Mouse (Mus musculus): ENCODE measurements around the gene Nog. TPM values are rescaled to one million over a fixed set of nuclear protein-coding genes. Genes with fewer than 3 reads are reported as not detected.

Gene Nog
- polyA plus RNA-seq, 1 experiment from 2014 or later, result 1.0 TPM

- Histone ChIP-seq H3K36me3 (ENCODE audit: control insufficient read depth, insufficient read depth, low read length) (no peaks in the 10 kb centered on the region), H3K27ac (ENCODE audit: low read length) (no peak overlapping the region), H3K9me3 (ENCODE audit: control insufficient read depth, low read length) (no peaks in the 10 kb centered on the region), H3K4me3 (ENCODE audit: low read length) (no peak overlapping the region), H3K4me2 (ENCODE audit: low read depth, low read length) (no peak overlapping the region), H3K9ac (ENCODE audit: low read length) (no peak overlapping the region), H3K4me1 (replicated peaks; ENCODE audit: control insufficient read depth, insufficient read depth, low read length) (peaks cover 14% of the 10 kb centered on the region), H3K27me3 (ENCODE audit: control insufficient read depth, insufficient read depth, low read depth, low read length) (no peaks in the 10 kb centered on the region)
- no peak for ATAC-seq (ENCODE audit: low read depth)
- 52% methylated on average over 5 of the region's 5 CpGs for WGBS
These were observed 12.2 kb upstream of the Nog start for GRCm38 (mm10) chr11:89314374-89314773.

DNA sequence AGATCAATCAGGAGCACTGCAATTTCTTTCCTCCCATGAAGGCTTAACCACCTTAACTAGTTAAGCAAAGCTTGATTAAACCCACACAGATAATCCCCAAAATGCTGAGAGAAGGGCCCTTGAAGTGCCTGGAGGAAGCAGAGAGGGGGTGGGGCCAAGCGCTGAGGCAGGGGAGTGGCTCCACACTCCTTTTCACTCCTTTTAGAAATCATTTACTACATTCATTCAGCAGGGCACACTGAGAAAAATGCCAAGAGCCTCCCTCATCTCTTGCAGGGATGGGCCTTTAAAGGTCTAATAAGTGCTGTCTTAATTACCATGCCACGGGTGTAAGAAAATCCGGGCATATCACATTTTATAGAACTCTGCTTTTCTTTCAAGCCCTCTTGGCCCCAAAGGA lies 10.2 kb upstream of the Nog start:
- H3K4me2 ChIP-seq (ENCODE audit: low read depth, low read length), result no peak overlapping the region
- no peaks in the 10 kb centered on the region for H3K27me3 ChIP-seq (ENCODE audit: control insufficient read depth, insufficient read depth, low read depth, low read length)
- H3K9me3 ChIP-seq (ENCODE audit: control insufficient read depth, low read length), result no peaks in the 10 kb centered on the region
- 5% methylated on average over 3 of the region's 3 CpGs for WGBS
- H3K4me3 ChIP-seq (ENCODE audit: low read length), result no peak overlapping the region
- ATAC-seq (ENCODE audit: low read depth), result peak; percentile 49; the same call in 1 of the 2 replicates
- no peak overlapping the region; the same call in 1 of the 2 replicates for H3K9ac ChIP-seq (ENCODE audit: low read length)
- peaks cover 10% of the 10 kb centered on the region for H3K4me1 ChIP-seq (replicated peaks; ENCODE audit: control insufficient read depth, insufficient read depth, low read length)
- H3K36me3 ChIP-seq (ENCODE audit: control insufficient read depth, insufficient read depth, low read length), result no peaks in the 10 kb centered on the region
- no peak overlapping the region for H3K27ac ChIP-seq (ENCODE audit: low read length)

- 69% methylated on average over 11 of the region's 11 CpGs for WGBS
- Histone ChIP-seq H3K27me3 (ENCODE audit: control insufficient read depth, insufficient read depth, low read depth, low read length) (no peaks in the 10 kb centered on the region), H3K27ac (ENCODE audit: low read length) (no peak overlapping the region), H3K4me3 (ENCODE audit: low read length) (no peak overlapping the region), H3K36me3 (ENCODE audit: control insufficient read depth, insufficient read depth, low read length) (no peaks in the 10 kb centered on the region), H3K4me2 (ENCODE audit: low read depth, low read length) (no peak overlapping the region), H3K9me3 (ENCODE audit: control insufficient read depth, low read length) (peaks cover 3% of the 10 kb centered on the region; the same call in 1 of the 2 replicates), H3K9ac (ENCODE audit: low read length) (no peak overlapping the region), H3K4me1 (replicated peaks; ENCODE audit: control insufficient read depth, insufficient read depth, low read length) (peaks cover 10% of the 10 kb centered on the region)
- no peak for ATAC-seq (ENCODE audit: low read depth)
These were observed 8.1 kb upstream of the Nog start for GRCm38 (mm10) chr11:89310217-89310616.

DNA sequence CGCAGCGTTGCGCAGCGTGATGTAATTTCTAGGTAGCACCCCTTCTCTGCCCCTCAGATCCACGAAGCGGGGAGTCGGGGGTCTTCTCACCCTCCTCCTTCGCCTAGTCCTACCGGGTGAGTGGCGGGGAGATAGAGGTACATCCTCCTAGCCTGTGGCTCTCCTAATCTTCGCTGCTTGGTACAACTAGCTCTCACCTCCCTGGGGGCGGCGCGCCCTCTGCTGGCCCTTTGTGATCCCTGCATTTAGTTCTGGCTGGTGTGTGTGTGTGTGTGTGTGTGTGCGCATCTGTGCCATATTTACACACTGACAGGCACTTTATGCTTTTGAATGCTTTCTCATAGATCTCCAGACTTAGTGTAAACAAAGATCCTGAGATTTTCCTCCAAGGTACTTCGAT lies 1.3 kb upstream of the Nog start:
- no peak overlapping the region; the same call in 1 of the 2 replicates for H3K9ac ChIP-seq (ENCODE audit: low read length)

DNA sequence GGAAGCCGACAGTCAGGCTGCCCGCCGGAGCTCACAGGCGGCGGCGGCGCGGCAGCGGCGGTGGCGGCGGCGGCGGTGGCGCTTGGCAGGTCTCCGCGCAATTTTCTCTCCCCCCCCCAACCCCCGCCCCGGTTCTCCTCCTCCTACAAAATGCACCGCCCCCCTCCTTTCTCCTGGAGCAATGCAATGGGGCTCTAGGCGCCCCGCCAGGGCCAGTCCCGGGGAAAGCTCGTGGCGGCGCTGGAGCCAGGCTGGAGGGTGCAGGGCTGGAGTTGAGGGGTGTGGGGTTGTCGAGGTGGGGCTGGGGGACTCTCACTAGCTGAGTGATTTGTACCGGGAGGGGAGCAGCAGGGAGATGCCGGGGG lies 666 bp upstream of the Nog start:
- ATAC-seq (ENCODE audit: low read depth), result peak; percentile 64
- peak overlapping the region; percentile 68 for H3K4me3 ChIP-seq (ENCODE audit: low read length)
- H3K36me3 ChIP-seq (ENCODE audit: control insufficient read depth, insufficient read depth, low read length), result no peaks in the 10 kb centered on the region
- peaks cover 17% of the 10 kb centered on the region for H3K27me3 ChIP-seq (ENCODE audit: control insufficient read depth, insufficient read depth, low read depth, low read length)
- H3K9me3 ChIP-seq (ENCODE audit: control insufficient read depth, low read length), result peaks cover 3% of the 10 kb centered on the region; the same call in 1 of the 2 replicates
- H3K27ac ChIP-seq (ENCODE audit: low read length), result peak overlapping the region; percentile 71
- 0% methylated on average over 13 of the region's 29 CpGs for WGBS
- peak overlapping the region; percentile 68 for H3K9ac ChIP-seq (ENCODE audit: low read length)
- H3K4me2 ChIP-seq (ENCODE audit: low read depth, low read length), result peak overlapping the region; percentile 97
- peaks cover 25% of the 10 kb centered on the region for H3K4me1 ChIP-seq (replicated peaks; ENCODE audit: control insufficient read depth, insufficient read depth, low read length)

More for the DNA sequence above, 1.3 kb upstream of the Nog start:
- Histone ChIP-seq H3K9me3 (ENCODE audit: control insufficient read depth, low read length) (peaks cover 3% of the 10 kb centered on the region; the same call in 1 of the 2 replicates), H3K4me1 (replicated peaks; ENCODE audit: control insufficient read depth, insufficient read depth, low read length) (peaks cover 22% of the 10 kb centered on the region), H3K4me2 (ENCODE audit: low read depth, low read length) (peak overlapping the region; percentile 97), H3K27me3 (ENCODE audit: control insufficient read depth, insufficient read depth, low read depth, low read length) (peaks cover 17% of the 10 kb centered on the region), H3K4me3 (ENCODE audit: low read length) (peak overlapping the region; percentile 68), H3K36me3 (ENCODE audit: control insufficient read depth, insufficient read depth, low read length) (no peaks in the 10 kb centered on the region), H3K27ac (ENCODE audit: low read length) (no peak overlapping the region)
- WGBS, result 1% methylated on average over 16 of the region's 16 CpGs
- peak; percentile 67 for ATAC-seq (ENCODE audit: low read depth)

GRCm38 (mm10) chr11:89301331-89302055 lies 639 bp downstream of the Nog start:
- Histone ChIP-seq H3K4me3 (ENCODE audit: low read length) (peak overlapping the region; percentile 68), H3K36me3 (ENCODE audit: control insufficient read depth, insufficient read depth, low read length) (no peaks in the 10 kb centered on the region), H3K27ac (ENCODE audit: low read length) (peak overlapping the region; percentile 71), H3K9me3 (ENCODE audit: control insufficient read depth, low read length) (peaks cover 2% of the 10 kb centered on the region; the same call in 1 of the 2 replicates), H3K9ac (ENCODE audit: low read length) (peak overlapping the region; percentile 68), H3K27me3 (ENCODE audit: control insufficient read depth, insufficient read depth, low read depth, low read length) (peaks cover 17% of the 10 kb centered on the region), H3K4me2 (ENCODE audit: low read depth, low read length) (peak overlapping the region; percentile 97), H3K4me1 (replicated peaks; ENCODE audit: control insufficient read depth, insufficient read depth, low read length) (peaks cover 29% of the 10 kb centered on the region)
- WGBS, result 1% methylated on average over 51 of the region's 53 CpGs
- no peak for ATAC-seq (ENCODE audit: low read depth)

- Histone ChIP-seq H3K9ac (ENCODE audit: low read length) (no peak overlapping the region), H3K27ac (ENCODE audit: low read length) (no peak overlapping the region)
These were observed 2.1 kb downstream of the Nog start for GRCm38 (mm10) chr11:89299784-89300775.

DNA sequence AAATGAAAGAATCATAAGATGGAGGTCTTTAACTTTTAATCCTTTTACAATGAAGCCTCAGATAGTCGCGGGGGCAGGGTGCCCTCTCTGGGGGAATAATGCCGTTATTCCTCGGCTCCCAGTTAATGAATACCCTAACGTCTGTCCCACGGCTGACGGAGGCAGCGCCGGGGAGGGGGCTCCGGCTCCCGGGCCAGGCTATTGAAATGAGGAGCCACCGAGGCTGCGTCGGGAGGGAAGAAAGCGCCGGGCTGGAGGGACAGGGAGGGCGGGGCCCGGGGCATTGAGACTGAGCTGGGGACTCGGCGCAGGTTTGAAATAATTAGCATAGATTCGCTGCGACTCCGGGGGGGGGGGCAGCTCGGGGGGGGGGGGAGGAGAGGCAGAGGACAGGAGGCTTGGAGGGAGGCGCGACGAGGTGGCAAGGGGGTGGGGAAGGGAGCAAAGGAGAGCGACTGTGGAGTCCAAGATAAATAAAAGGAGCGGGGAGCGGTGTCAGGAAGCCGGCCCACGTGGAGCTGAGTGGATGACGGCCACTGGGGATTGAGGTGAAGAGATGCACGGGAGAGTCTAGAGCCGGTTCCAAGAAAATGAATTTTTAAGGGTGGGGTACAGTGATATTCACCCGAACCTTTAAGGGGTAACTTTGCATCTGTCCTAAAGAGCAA lies 2.9 kb downstream of the Nog start:
- no peak for ATAC-seq (ENCODE audit: low read depth)
- peaks cover 29% of the 10 kb centered on the region for H3K4me1 ChIP-seq (replicated peaks; ENCODE audit: control insufficient read depth, insufficient read depth, low read length)
- peak overlapping the region; percentile 57 for H3K9ac ChIP-seq (ENCODE audit: low read length)
- peaks cover 17% of the 10 kb centered on the region for H3K27me3 ChIP-seq (ENCODE audit: control insufficient read depth, insufficient read depth, low read depth, low read length)
- under 1% methylated on average over 29 of the region's 36 CpGs for WGBS
- peak overlapping the region; percentile 97 for H3K4me2 ChIP-seq (ENCODE audit: low read depth, low read length)
- H3K9me3 ChIP-seq (ENCODE audit: control insufficient read depth, low read length), result no peaks in the 10 kb centered on the region
- peak overlapping the region; percentile 49; the same call in 1 of the 2 replicates for H3K27ac ChIP-seq (ENCODE audit: low read length)
- H3K36me3 ChIP-seq (ENCODE audit: control insufficient read depth, insufficient read depth, low read length), result no peaks in the 10 kb centered on the region
- H3K4me3 ChIP-seq (ENCODE audit: low read length), result peak overlapping the region; percentile 55

More at GRCm38 (mm10) chr11:89299784-89300775, 2.1 kb downstream of the Nog start:
- Histone ChIP-seq H3K9me3 (ENCODE audit: control insufficient read depth, low read length) (no peaks in the 10 kb centered on the region), H3K27me3 (ENCODE audit: control insufficient read depth, insufficient read depth, low read depth, low read length) (peaks cover 17% of the 10 kb centered on the region), H3K4me1 (replicated peaks; ENCODE audit: control insufficient read depth, insufficient read depth, low read length) (peaks cover 29% of the 10 kb centered on the region), H3K4me3 (ENCODE audit: low read length) (peak overlapping the region; percentile 55), H3K36me3 (ENCODE audit: control insufficient read depth, insufficient read depth, low read length) (no peaks in the 10 kb centered on the region), H3K4me2 (ENCODE audit: low read depth, low read length) (peak overlapping the region; percentile 97; the same call in 1 of the 2 replicates)
- WGBS, result 4% methylated on average over 26 of the region's 26 CpGs
- ATAC-seq (ENCODE audit: low read depth), result no peak
